Mouse (Mus musculus) fibroblast of lung, adult 2 months (primary cell): Measurements from ENCODE around the gene B4galnt2.

Source experiments
- DNase-seq: peaks from one replicate; pipeline ENCODE4 v3.0.0-alpha.2; 2011; ENCODE audit warnings: low read depth

B4galnt2 gene

GRCm38 (mm10) chr11:95826317-95827167 is 88.1 kb downstream of the B4galnt2 start:
- DNase-seq, result no peak

- no peak for DNase-seq
Measured at GRCm38 (mm10) chr11:95825625-95826024, 89.1 kb downstream of the B4galnt2 start.

GRCm38 (mm10) chr11:95824877-95825243 is 89.8 kb downstream of the B4galnt2 start:
- DNase-seq, result no peak

GRCm38 (mm10) chr11:95824071-95824876 is 90.4 kb downstream of the B4galnt2 start, which contains the start of gene Phospho1:
Phospho1 (plus strand) TSS chr11:95824499.
- DNase-seq, result peak; percentile 73

- no peak for DNase-seq
Measured at GRCm38 (mm10) chr11:95822437-95822836, 92.3 kb downstream of the B4galnt2 start.

- DNase-seq, result no peak
Measured at GRCm38 (mm10) chr11:95821511-95821910, 93.2 kb downstream of the B4galnt2 start.

GRCm38 (mm10) chr11:95819138-95819537 is 95.6 kb downstream of the B4galnt2 start:
- no peak for DNase-seq
